Mouse (Mus musculus): ENCODE measurements around the gene Cadm4. TPM values are rescaled to one million over a fixed set of nuclear protein-coding genes. Genes with fewer than 3 reads are reported as not detected.
A peak's percentile ranks its signal among the peaks of the same experiment; 100 is the strongest.
"Not testable (repeated sequence)": the region's sequence is repeated elsewhere in the genome, so short reads cannot be mapped to it uniquely, and the experiment has no call there.

The Cadm4 gene
- total RNA-seq, 2 experiments from 2014 or later, result 18.6 to 22.7 TPM

DNA sequence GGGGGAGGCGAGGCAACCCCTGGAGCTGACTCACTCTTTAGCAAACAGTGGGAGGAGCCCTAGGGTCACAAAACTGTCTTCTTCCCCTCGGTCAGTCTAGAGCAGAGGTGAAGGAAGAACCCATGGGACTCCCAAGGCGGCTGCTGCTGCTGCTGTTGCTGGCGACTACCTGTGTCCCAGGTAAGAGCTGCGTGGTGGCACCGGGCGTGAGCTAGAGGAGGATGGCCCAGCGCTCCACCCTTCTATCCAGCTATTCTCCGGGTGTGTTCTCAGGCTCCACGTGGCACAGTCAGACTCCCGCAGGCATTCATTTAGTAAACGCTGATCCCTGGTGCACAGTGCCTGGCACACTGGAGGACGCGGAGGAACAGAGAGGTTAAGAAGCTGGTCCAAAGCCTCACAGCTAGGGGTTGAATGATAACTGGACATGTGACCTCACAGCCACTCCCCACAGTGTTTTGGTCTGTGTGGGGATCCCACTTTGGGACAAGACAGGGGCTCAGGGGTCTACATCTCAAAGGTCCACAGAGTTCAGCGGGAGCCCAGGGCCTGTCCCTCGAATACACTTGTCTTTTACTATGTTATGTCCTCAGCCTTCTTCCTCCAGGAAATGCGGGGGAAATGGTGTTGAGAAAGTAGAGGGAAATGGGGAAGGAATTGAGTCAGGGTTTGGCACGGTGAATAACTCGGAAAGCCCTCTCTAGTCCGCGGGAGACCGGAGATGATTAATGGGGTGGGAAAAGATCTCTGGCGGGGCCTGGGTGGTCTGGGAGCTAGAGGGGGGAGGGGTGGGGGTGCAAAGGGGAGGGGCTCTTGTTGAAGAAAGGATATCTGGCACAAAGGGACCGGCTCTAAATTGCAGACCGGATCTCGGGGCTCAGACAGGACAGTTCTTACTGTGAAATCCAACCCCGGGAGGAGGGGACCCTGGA is 19.2 kb upstream of the Cadm4 start, which contains the start of gene Plaur:
TSS of gene Plaur (plus strand) at position 97 of the 932 bp plus-strand sequence.
- intact Hi-C loops (cut with DNase I), result no loop called here
- DNase-seq, result peak; percentile 56 to 58

DNA sequence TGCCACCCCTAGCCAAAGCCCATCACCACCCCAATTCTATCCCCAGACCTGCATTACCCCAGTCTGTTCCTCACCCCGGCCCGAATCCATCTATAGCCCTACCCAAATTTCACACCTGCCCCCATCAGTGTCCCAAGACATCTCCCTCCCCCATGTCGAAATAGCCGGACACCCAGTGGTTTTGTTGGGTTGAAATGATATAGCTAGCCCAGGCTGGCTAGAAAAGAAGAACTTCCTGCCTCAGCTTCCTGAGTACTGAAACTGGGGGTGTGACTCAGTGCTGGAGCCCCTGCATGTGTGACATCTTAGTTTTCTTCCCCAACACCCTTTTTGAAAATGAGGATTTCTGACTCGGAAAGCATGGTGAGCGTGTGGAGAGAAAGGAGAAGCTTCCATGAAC is 15.0 kb upstream of the Cadm4 start:
- DNase-seq, result no peak

DNA sequence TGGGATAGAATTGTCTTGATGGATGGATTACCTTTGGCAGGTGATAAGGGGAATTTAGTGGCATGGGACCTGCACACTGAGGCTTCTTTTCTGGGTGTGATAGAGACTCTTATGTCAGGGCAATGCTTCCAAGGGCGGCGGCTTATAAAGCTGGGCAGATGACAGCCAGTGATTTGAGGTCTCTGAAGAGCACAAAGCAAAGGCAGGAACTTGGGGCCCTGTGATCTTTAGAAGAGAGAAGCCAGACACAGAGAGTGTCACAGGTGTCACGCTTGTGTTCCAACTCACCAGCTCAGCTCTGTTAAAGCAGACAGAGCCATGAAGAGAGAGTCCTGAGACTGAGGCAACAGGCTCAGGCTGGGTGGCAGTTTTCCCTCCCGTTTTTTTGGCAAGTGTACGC is 13.9 kb upstream of the Cadm4 start:
- no peak for DNase-seq
- intact Hi-C loops (cut with DNase I), result no loop called here

More for the DNA sequence above, 15.0 kb upstream of the Cadm4 start:
- intact Hi-C loops (cut with DNase I), result no loop called here

DNA sequence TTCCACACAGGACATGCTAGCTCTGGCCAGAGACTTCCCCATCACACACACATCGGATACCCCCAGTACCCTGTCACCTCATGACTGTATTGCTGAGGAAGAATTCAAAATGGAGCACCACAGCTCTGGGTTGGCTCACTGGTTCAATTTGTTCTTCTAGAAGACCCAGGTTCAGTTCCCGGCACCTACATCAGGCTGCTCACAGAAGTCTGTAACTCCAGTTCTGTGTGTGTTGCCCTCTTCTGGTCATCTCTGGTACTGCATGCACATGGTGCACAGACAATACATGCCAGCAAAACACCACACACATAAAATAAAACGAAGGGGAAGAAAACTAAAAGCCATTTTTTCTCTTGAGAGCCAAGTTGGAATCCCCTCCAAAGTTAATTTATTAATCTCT is 12.7 kb upstream of the Cadm4 start:
- no peak for DNase-seq
- intact Hi-C loops (cut with DNase I), result loop anchor here (1.0 kb wide), 1 partner anchor 25 kb away; no protein-coding TSS in a partner anchor

DNA sequence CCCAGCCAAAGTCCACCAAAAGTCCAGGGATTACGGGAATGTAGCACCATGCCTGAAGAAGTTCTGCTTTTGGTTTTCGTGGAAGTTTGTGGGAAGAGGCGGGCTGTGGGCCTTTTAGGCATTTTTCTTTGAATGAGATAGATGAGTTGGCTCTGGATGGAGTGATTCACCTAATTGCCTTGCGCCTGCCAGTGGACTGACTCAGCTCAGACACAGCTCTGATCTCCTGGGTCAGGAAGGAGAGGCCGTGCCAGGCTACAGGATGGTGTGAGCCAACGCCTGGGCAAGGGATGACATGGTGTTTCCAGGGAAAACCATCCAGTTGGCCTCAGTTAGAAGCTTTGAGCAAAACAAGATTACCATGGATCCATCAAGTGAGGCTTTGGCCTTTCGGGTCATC is 11.5 kb upstream of the Cadm4 start:
- intact Hi-C loops (cut with DNase I), result loop anchor here (5.0 to 10.0 kb wide), 2 partner anchors 92 to 194 kb away; no protein-coding TSS in a partner anchor
- DNase-seq, result no peak

DNA sequence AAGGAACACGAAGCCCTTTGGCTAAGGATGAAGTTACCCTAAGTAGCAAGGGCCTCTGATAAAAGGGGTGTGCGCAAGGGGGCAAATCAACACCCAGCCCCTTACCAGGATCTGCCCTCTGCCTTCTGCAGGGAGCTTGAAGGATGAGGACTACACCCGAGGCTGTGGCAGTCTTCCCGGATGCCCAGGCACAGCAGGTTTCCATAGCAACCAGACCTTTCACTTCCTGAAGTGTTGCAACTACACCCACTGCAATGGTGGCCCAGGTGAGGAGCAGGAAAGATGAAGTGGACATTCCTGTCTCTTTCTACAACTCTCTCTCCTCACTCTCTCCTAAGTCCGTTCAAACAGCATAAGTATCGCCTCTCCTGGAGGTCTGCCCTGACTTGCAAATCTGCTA is 9.4 kb upstream of the Cadm4 start:
- intact Hi-C loops (cut with DNase I), result loop anchor here (2.0 to 10.0 kb wide), 3 partner anchors 32 to 192 kb away; no protein-coding TSS in a partner anchor
- no peak for DNase-seq

DNA sequence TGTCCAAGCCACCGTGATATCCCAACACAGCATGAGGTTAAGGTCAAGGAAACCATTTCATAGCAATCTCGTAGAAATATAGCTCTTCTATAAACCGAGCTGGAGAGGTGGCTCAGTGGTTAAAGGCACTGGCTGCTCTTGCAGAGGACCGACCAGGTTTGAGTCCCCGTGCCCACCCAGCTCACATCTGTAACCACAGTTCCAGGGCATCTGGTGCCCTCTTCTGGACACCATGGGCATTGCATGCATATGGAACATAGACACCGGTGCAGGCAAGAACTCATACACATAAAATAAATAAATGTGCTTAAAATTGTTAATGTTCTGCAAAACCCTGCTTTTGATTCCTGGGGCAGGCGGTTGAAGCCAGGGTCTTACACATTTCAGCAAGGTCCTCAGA is 8.9 kb upstream of the Cadm4 start:
- intact Hi-C loops (cut with DNase I), result loop anchor here (2.0 to 10.0 kb wide), 3 partner anchors 32 to 192 kb away; no protein-coding TSS in a partner anchor
- peak in 1 of 2 experiments; percentile 43 for DNase-seq

DNA sequence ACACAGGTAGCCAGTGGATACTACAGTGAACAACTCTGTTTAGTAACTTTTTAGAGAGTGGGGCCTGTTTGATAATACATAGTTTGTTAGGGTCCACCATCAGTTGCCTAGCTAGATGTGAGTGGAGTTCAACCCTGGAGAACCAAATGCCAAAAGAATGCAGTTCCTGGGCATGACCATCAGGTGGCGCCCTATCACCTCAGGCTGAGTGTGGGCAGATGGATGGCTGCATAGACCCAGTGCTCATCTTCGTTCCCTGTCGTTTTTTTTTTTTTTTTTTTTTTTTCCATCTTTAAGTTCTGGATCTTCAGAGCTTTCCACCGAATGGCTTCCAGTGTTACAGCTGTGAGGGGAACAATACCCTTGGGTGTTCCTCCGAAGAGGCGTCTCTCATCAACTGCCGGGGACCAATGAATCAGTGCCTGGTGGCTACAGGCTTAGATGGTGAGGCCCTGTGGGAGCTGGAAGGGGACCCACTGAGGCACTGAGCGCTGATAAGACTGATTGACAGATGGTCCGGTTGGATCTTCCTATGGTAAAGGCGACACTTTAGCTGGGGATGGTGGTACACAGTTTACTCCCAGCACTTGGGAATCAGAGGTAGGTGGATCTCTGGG is 7.8 kb upstream of the Cadm4 start:
- intact Hi-C loops (cut with DNase I), result loop anchor here (2.0 to 10.0 kb wide), 3 partner anchors 33 to 191 kb away; no protein-coding TSS in a partner anchor
- peak; percentile 65 to 86 for DNase-seq

DNA sequence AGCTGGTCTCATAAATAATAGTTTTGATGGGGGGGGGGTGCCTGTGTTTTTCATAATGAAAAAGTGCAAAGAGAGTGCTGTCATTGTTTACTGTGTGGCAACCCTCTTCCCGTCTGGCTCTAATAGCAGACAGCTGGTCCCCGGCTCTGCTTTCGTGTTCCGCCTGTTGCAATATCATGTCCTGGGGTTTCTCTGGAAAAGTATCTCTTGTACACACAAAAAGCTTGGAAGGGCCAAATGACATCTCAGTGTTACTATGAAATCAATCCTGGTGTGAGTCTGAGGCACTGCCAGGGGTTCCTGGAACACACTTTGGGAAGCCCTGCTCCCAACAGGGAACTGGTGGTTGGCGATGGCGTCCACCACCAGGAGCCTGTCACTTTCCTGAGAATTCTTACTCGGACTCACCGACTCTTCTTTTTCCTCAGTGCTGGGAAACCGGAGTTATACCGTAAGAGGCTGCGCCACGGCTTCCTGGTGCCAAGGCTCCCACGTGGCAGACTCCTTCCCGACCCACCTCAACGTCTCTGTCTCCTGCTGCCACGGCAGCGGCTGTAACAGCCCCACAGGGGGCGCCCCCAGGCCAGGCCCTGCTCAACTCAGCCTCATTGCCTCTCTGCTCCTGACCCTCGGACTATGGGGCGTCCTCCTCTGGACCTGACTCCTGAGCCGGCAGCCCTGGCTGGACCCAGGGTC is 6.9 kb upstream of the Cadm4 start:
- intact Hi-C loops (cut with DNase I), result loop anchor here (5.0 to 10.0 kb wide), 2 partner anchors 87 to 190 kb away; no protein-coding TSS in a partner anchor

DNA sequence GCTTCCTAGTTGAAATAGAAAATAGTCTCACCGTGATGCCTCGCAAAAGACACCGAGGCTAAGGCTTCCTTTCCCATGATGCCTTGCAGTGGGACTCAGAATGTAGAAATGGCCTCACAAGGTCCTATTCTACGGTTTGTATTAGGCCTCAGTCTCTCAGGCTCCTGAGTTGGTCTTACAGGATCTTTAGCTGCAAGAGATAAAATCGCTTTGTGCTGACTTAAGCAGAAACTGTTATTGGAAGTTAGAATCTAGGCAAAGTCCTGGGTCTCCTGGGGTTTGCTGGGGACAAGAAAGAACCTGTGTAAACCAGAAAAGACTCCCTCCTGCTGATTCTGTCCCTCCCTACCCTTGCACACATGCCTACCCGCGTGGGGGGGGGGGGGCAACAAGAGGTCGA is 5.5 kb upstream of the Cadm4 start:
- no peak for DNase-seq
- intact Hi-C loops (cut with DNase I), result loop anchor here (10.0 kb wide), 1 partner anchor 188 kb away; no protein-coding TSS in a partner anchor

More for the DNA sequence above, 6.9 kb upstream of the Cadm4 start:
- DNase-seq, result no peak

DNA sequence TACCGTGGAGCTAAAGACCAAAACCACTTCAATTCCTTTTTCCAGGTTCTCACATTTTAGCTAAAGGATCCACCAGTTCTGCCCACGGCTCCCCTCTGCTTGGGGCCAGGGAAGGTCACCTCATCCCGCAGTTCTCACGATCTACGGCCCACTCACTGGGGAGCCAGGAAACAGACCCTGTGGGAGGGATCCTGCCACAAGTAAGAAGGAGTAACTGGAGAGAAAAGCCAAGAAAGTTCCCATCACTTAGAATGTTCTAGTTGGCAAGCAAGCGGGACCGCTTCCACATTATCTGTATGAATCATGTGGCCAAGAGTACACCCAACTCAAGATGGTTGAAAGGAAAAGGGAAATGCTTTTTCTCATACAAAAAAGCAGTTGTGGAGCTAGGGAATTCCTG is 5.0 kb upstream of the Cadm4 start:
- no peak for DNase-seq

DNA sequence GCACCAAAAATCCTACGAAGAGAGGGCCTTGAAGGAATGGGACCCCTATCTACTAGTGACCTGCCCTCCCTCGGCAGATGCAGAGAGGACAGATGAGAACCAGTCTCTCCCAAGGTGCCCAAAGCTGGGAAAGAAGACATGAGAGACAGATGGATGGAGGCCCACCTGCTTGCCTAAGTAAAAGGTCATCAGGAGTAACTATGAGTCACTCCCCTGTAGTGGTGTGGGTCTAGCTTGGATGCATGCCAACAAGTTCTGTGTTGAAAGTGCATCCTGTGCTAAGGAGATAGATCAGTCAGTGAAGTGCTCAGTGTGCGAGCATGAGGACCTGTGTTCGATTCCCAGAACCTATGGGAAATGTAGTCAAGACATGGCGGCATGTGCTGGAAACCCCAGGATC is 2.9 kb upstream of the Cadm4 start:
- intact Hi-C loops (cut with DNase I), result loop anchor here (10.0 kb wide), 1 partner anchor 186 kb away; no protein-coding TSS in a partner anchor
- no peak for DNase-seq

More for the DNA sequence above, 5.0 kb upstream of the Cadm4 start:
- intact Hi-C loops (cut with DNase I), result loop anchor here (10.0 kb wide), 1 partner anchor 188 kb away; no protein-coding TSS in a partner anchor

DNA sequence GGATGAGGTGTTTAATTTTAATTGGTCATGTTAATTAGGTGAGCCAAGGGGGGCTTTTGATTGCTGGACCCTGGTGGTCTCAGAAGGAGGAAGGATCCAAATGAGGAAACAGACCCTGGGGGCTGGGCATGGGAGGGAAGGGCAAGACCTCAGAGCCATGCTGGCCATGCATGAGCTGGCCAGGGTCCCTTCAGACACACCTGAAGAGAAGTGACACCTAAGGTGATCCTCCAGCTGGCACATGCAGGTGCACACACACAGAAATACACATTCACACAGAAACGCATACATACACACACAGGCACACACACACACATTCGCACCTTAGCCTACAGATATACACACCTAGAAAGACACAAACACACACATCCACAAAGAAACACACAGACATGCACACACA is 2.1 kb upstream of the Cadm4 start:
- no peak for DNase-seq

DNA sequence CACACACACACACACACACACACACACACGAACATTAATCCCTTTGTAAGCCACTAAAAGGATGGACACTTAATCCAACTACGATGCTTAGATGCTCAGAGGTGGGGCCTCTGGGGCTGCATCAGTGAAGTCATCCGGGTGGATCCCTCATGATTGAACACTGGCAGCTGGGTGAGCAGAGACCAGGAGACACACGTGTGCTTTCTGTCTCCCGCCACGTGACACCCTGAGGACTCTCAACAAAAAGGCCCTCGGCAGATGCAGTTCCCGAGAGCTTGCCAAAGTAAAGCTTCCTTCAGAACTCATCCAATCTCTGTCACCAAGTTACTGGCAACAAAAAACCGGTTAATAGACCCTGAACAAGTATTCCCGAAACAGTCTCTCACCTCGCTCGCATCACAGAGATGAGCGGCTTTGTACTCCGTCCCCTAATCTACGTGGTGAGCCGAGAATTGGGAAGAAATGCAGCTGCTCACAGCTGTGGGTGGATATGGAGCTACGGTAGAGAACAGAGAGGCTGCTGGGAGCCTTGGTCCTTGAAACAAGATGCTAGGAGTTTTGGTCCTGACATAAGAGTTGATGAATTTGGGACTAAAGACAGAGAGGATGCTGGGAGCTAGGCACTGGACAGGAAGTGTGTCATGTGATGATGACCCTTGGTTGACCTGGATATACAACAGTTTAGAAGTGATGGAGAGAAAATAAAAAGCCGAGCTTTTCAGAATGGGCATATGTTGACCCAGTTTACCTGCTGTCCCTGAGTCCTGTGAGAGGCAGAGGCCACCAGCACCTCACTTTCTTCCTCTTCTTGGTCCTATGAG is 1.5 kb upstream of the Cadm4 start:
- intact Hi-C loops (cut with DNase I), result no loop called here
- DNase-seq, result peak in 1 of 2 experiments; percentile 55

More for the DNA sequence above, 2.1 kb upstream of the Cadm4 start:
- intact Hi-C loops (cut with DNase I), result loop anchor here (10.0 kb wide), 1 partner anchor 185 kb away; no protein-coding TSS in a partner anchor

DNA sequence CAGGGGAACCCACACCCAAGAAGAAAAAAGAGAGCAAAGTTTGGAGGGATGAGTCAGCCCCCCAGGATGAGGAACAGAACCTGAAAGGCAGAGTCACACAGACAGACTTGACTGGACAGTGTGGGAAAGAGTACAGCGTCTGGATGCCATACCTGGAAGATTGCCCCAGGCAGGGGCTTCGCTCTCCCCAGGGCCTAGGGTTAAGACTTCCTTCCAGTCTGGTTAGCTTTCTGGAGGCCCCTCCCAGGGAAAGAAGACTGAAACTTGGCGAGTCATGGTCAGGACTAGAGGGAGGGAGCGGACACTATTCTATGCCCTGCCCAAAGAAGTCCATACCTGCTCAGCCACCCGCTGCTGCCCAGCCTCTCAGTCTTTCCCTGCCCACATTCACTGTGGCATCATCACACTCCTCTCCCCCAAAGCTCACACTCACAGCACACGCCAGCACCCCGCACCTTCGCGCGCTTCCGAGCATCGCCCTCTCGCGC is 793 bp upstream of the Cadm4 start:
- no peak for DNase-seq
- intact Hi-C loops (cut with DNase I), result no loop called here

DNA sequence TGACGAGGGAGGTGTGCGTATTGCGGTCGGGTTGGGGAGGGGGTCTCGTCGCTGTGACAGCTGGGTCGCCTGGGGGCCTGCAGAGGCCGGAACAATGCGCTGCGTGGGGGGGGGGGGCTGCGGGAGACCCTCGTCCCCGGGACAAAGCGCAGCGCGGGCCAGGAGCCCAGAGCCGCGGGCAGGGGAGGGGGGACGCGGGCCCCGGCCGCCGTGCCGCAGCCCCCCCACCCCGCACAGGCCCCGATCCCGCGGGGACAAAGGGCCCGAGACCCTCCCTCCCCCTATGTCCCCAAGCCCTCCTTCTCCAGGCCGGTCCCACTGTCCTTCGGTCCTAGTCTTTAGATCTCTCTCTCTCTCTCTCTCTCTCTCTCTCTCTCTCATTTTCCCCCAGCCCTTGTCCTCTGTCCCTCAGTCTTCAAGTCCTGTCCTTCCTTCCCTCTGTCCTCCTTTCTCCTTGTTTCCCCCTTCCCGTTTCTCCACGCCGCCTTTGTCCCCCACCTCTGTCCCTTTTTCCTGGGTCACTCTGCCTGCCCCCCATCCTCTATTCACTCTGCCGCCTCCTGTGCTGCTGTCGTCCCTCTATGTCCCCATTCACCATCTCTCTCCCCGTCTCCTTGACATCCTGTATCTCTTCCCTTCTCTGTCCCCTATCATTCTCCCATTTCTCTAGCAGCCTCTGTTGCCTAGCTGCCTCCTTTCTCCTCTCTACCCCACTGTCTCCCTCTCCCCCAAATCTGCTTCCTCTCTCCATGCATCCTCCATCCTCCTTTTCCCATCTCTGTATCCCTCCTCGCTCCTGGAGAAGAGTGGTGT is 591 bp downstream of the Cadm4 start:
- DNase-seq, result no peak
- intact Hi-C loops (cut with DNase I), result no loop called here

DNA sequence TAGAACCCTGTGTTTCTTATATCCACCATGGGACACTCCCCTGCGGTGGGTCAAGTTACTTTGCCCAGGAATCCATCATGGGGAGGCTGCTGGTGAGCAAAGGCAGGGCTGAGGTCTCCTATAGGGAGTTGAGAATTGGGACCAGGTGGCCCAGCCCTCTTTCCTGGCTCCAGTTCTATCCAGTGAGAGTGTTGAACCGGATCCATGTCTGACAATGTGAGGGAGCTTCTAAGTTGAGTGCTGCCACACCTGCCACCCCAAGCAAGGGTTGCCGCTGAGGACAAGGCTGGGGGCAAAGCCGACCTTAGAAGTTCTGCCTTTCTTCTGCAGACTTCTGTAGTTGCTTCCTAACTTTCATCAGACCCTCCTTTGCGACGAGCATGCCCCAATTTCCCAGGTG is 1.5 kb downstream of the Cadm4 start:
- DNase-seq; intact Hi-C loops (cut with DNase I): not testable (repeated sequence)

DNA sequence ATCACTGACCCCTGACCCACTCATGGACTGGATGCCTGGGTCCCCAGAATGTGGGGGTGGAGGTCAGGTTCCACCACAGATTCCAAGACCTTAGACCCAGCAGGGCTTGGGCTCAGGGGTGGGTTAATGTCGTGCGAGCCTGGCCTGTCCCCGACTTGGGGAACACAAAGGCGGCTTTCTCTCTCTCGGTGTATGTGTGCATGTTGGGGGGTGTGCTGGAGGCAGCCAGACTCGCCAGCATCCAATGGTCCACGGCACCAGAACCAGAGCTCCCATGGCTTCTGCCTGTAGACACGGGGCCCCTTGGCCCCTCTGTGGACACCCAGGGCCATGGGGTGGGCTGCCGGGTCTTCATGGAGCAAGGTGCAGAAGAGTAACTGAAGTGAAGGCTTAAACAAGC is 3.7 kb downstream of the Cadm4 start:
- intact Hi-C loops (cut with DNase I), result no loop called here

More for the DNA sequence above, 3.7 kb downstream of the Cadm4 start:
- no peak for DNase-seq

Measured in heart, postnatal 10 days (tissue).